Mouse (Mus musculus): ENCODE measurements around the gene Trim72. TPM values are rescaled to one million over a fixed set of nuclear protein-coding genes. Genes with fewer than 3 reads are reported as not detected.

Gene Trim72
- polyA plus RNA-seq (2015; fragmentation: Nextera tagmentation; extraction: Ambion mirVana): 0.14 and 0.19 TPM in 2 replicates

- Histone ChIP-seq H3K9me3 (ENCODE audit: low read length) (no peaks in the 10 kb centered on the region), H3K4me3 (ENCODE audit: low read depth, low read length) (0 out of 2 replicates have a peak within 1 kb of the TSS, but pooled peaks have one; percentile 1), H3K4me1 (ENCODE audit: insufficient read depth, low read depth, low read length) (0 out of 2 replicates have a peak, but pooled peaks cover 4% of the 10 kb centered on the region), H3K27me3 (replicated peaks; ENCODE audit: insufficient read depth, low read length) (no peaks in the 10 kb centered on the region), H3K27ac (ENCODE audit: low read length) (no peak within 1 kb of the TSS), H3K36me3 (ENCODE audit: insufficient read depth, low read length) (no peaks in the 10 kb centered on the region), H3K4me2 (replicated peaks; ENCODE audit: low read depth, low read length) (peak within 1 kb of the TSS; percentile 44), H3K9ac (replicated peaks; ENCODE audit: low read depth) (no peak within 1 kb of the TSS)
- 82% methylated on average over 2 of the region's 2 CpGs for WGBS
- no peak for TF ChIP-seq EP300 (IDR thresholded peaks at IDR 0.05)
- no peak for TF ChIP-seq CTCF (IDR thresholded peaks at IDR 0.05)
- no peak for DNase-seq (ENCODE audit: low spot score)
- ATAC-seq: no peak
Measured at GRCm38 (mm10) chr7:128003688-128004087, at the start of gene Trim72. Trim72 (plus strand) TSS chr7:128003949.

GRCm38 (mm10) chr7:127959364-127959763, 44.4 kb upstream of the Trim72 start:
- H3K27ac ChIP-seq (ENCODE audit: low read length): no peak overlapping the region

GRCm38 (mm10) chr7:127966371-127966918, 37.3 kb upstream of the Trim72 start:
- TF ChIP-seq EP300 (IDR thresholded peaks at IDR 0.05) (no peak), CTCF (IDR thresholded peaks at IDR 0.05) (no peak)
- Histone ChIP-seq H3K4me2 (replicated peaks; ENCODE audit: low read depth, low read length) (peak overlapping the region; percentile 76), H3K9me3 (ENCODE audit: low read length) (no peaks in the 10 kb centered on the region), H3K4me3 (ENCODE audit: low read depth, low read length) (peak overlapping the region; percentile 99), H3K27me3 (replicated peaks; ENCODE audit: insufficient read depth, low read length) (no peaks in the 10 kb centered on the region), H3K9ac (replicated peaks; ENCODE audit: low read depth) (peak overlapping the region; percentile 96), H3K36me3 (ENCODE audit: insufficient read depth, low read length) (peaks cover 8% of the 10 kb centered on the region; the same call in 1 of the 2 replicates), H3K4me1 (ENCODE audit: insufficient read depth, low read depth, low read length) (peaks cover 10% of the 10 kb centered on the region; the same call in 1 of the 2 replicates), H3K27ac (ENCODE audit: low read length) (peak overlapping the region; percentile 97)
- DNase-seq (ENCODE audit: low spot score): peak; percentile 30
- ATAC-seq: no peak
- WGBS: 9% methylated on average over 10 of the region's 10 CpGs

More at GRCm38 (mm10) chr7:127959364-127959763, 44.4 kb upstream of the Trim72 start:
- ATAC-seq (no peak), DNase-seq (ENCODE audit: low spot score) (no peak)
- H3K4me3 ChIP-seq (ENCODE audit: low read depth, low read length): no peak overlapping the region
- no peaks in the 10 kb centered on the region for H3K27me3 ChIP-seq (replicated peaks; ENCODE audit: insufficient read depth, low read length)
- H3K9ac ChIP-seq (replicated peaks; ENCODE audit: low read depth): no peak overlapping the region
- 49% methylated on average over 5 of the region's 5 CpGs for WGBS
- H3K36me3 ChIP-seq (ENCODE audit: insufficient read depth, low read length): no peaks in the 10 kb centered on the region
- no peaks in the 10 kb centered on the region for H3K9me3 ChIP-seq (ENCODE audit: low read length)
- no peak for TF ChIP-seq CTCF (IDR thresholded peaks at IDR 0.05)
- no peak for TF ChIP-seq EP300 (IDR thresholded peaks at IDR 0.05)
- no peaks in the 10 kb centered on the region for H3K4me1 ChIP-seq (ENCODE audit: insufficient read depth, low read depth, low read length)
- H3K4me2 ChIP-seq (replicated peaks; ENCODE audit: low read depth, low read length): no peak overlapping the region

- H3K27ac ChIP-seq (ENCODE audit: low read length): peak within 1 kb of the TSS; percentile 97
- under 1% methylated on average over 78 of the region's 92 CpGs for WGBS
- peak within 1 kb of the TSS; percentile 76 for H3K4me2 ChIP-seq (replicated peaks; ENCODE audit: low read depth, low read length)
- ATAC-seq (peak; percentile 94), DNase-seq (ENCODE audit: low spot score) (peak; percentile 96)
- peak within 1 kb of the TSS; percentile 96 for H3K9ac ChIP-seq (replicated peaks; ENCODE audit: low read depth)
- H3K27me3 ChIP-seq (replicated peaks; ENCODE audit: insufficient read depth, low read length): no peaks in the 10 kb centered on the region
- peak within 1 kb of the TSS; percentile 99 for H3K4me3 ChIP-seq (ENCODE audit: low read depth, low read length)
- peaks cover 14% of the 10 kb centered on the region; the same call in 1 of the 2 replicates for H3K36me3 ChIP-seq (ENCODE audit: insufficient read depth, low read length)
- no peaks in the 10 kb centered on the region for H3K9me3 ChIP-seq (ENCODE audit: low read length)
- TF ChIP-seq EP300 (IDR thresholded peaks at IDR 0.05) (no peak), CTCF (IDR thresholded peaks at IDR 0.05) (peak; percentile 59)
- H3K4me1 ChIP-seq (ENCODE audit: insufficient read depth, low read depth, low read length): peaks cover 10% of the 10 kb centered on the region; the same call in 1 of the 2 replicates
Measured at GRCm38 (mm10) chr7:127967004-127967921, 36.5 kb upstream of the Trim72 start, which contains the start of gene Fus. Fus (plus strand) TSS chr7:127967457.

GRCm38 (mm10) chr7:127967922-127968828, 35.6 kb upstream of the Trim72 start:
- TF ChIP-seq EP300 (IDR thresholded peaks at IDR 0.05) (no peak), CTCF (IDR thresholded peaks at IDR 0.05) (no peak)
- H3K9me3 ChIP-seq (ENCODE audit: low read length): no peaks in the 10 kb centered on the region
- peak overlapping the region; percentile 96 for H3K9ac ChIP-seq (replicated peaks; ENCODE audit: low read depth)
- ATAC-seq (peak; percentile 73), DNase-seq (ENCODE audit: low spot score) (peak; percentile 84)
- under 1% methylated on average over 37 of the region's 42 CpGs for WGBS
- peak overlapping the region; percentile 97 for H3K27ac ChIP-seq (ENCODE audit: low read length)
- no peaks in the 10 kb centered on the region for H3K27me3 ChIP-seq (replicated peaks; ENCODE audit: insufficient read depth, low read length)
- peak overlapping the region; percentile 99 for H3K4me3 ChIP-seq (ENCODE audit: low read depth, low read length)
- H3K4me1 ChIP-seq (ENCODE audit: insufficient read depth, low read depth, low read length): peaks cover 10% of the 10 kb centered on the region; the same call in 1 of the 2 replicates
- H3K36me3 ChIP-seq (ENCODE audit: insufficient read depth, low read length): peaks cover 19% of the 10 kb centered on the region; the same call in 1 of the 2 replicates
- peak overlapping the region; percentile 76 for H3K4me2 ChIP-seq (replicated peaks; ENCODE audit: low read depth, low read length)
